Mouse (Mus musculus) monocyte, adult 59 days (primary cell): ENCODE measurements around the gene Cyp3a44. TPM values are rescaled to one million over a fixed set of nuclear protein-coding genes. Genes with fewer than 3 reads are reported as not detected.

Experiments used
- total RNA-seq, 2 experiments: library from RNA; stranded (reverse); gene quantifications; one replicate each; pipeline ENCODE4 v1.2.4; 2023

Gene Cyp3a44
- not detected for total RNA-seq

GRCm38 (mm10) chr5:145805796-145806195, at the start of gene Cyp3a44:
Cyp3a44 (minus strand) TSS chr5:145805874.

Other genes starting within 250 kb of the Cyp3a44 start
- not detected for gene Cyp3a41b, start 221.1 kb downstream of the Cyp3a44 start, total RNA-seq
- not detected for gene Cyp3a41a, start 85.7 kb downstream of the Cyp3a44 start, total RNA-seq
- gene Cyp3a11, start 74.1 kb upstream of the Cyp3a44 start, total RNA-seq, result not detected
- gene Cyp3a25, start 203.7 kb upstream of the Cyp3a44 start, total RNA-seq, result not detected